Mouse (Mus musculus) lung, embryonic 15.5 days (tissue): Measurements from ENCODE around the gene Shld2. TPM values are rescaled to one million over a fixed set of nuclear protein-coding genes. Genes with fewer than 3 reads are reported as not detected.

ENCODE experiments used
- ATAC-seq: fragments of 200-750 bp; cut with Nextera tagmentation; 2 replicates; pipeline ENCODE4 v1.8.0; 2017; ENCODE audit warnings: moderate number of reproducible peaks, borderline replicate concordance; ENCODE audit not compliant: low FRiP score, low TSS enrichment; ENCODE audit errors: extremely low read depth
- H3K27ac ChIP-seq: fragments of 300-500 bp; sonication (generic); 2 replicates; pipeline ENCODE4 v1.5.1; 2015; ENCODE audit warnings: moderate library complexity, mild to moderate bottlenecking, inconsistent platforms
- H3K27me3 ChIP-seq: fragments of 300-500 bp; sonication (generic); 2 replicates; pipeline ENCODE4 v1.6.1; 2015; ENCODE audit warnings: inconsistent platforms
- H3K36me3 ChIP-seq: fragments of 300-500 bp; sonication (generic); 2 replicates; pipeline ENCODE4 v1.6.1; 2015; ENCODE audit warnings: inconsistent platforms
- H3K4me1 ChIP-seq: fragments of 300-500 bp; sonication (generic); 2 replicates; pipeline ENCODE4 v1.6.1; 2015; ENCODE audit warnings: inconsistent platforms
- H3K4me2 ChIP-seq: fragments of 300-500 bp; sonication (generic); 2 replicates; pipeline ENCODE4 v1.6.1; 2015; ENCODE audit warnings: inconsistent platforms, mild to moderate bottlenecking, moderate library complexity
- H3K4me3 ChIP-seq: fragments of 300-500 bp; sonication (generic); 2 replicates; pipeline ENCODE4 v1.5.1; 2015; ENCODE audit warnings: mild to moderate bottlenecking, inconsistent platforms
- H3K9ac ChIP-seq: fragments of 300-500 bp; sonication (generic); 2 replicates; pipeline ENCODE4 v1.6.1; 2015; ENCODE audit warnings: inconsistent platforms
- H3K9me3 ChIP-seq: fragments of 300-500 bp; sonication (generic); 2 replicates; pipeline ENCODE4 v1.6.1; 2016; ENCODE audit warnings: inconsistent platforms
- WGBS: fragments of 180-500 bp; shearing (Covaris S2); methylation state at CpG from one replicate; pipeline ENCODE4 v1.1.7; 2015; 5-methylcytosine and 5-hydroxymethylcytosine counted together
- polyA plus RNA-seq: library from polyadenylated mRNA; unstranded; fragments of >200 nt; fragmentation: Nextera tagmentation; extraction: Ambion mirVana; gene quantifications from 2 replicates; pipeline ENCODE4 v1.2.1, GENCODE M21; 2015

Shld2 gene
- polyA plus RNA-seq, 1 experiment from 2014 or later = 12.6 TPM

DNA sequence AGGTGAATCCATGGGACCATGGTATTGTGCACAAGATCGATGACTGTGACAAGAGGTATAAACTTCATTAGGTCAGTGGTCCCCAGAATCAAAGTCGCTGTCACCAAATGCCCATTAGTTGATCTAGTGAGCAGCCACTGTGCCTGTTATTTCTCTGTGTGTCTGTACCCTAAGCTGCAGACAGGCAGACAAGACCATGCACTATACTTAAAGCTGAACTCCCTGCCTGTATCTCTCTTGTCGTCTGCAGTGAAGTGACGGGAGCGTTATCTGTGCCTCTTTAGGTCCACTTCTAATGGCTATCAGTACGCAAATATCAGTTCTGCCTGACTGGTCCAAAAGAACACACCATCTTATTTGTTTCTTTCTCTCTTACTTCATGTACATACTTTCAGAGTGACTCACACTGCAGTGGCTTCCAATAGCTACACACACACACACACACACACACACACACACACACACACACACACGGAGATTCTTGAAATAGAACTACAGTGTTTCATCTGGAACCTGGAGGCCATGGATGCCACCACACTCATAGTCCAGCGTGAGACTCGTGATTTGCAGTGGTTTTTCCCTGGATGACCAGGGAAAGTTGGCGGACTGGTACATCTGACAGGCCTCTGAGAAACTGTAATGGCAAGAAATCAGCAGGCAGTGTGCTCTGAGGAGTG, 81.3 kb downstream of the Shld2 start:
- no peak overlapping the region for H3K9ac ChIP-seq
- WGBS = 67% methylated on average over 10 of the region's 10 CpGs
- no peak overlapping the region for H3K4me3 ChIP-seq
- H3K4me1 ChIP-seq = no peaks in the 10 kb centered on the region
- H3K27me3 ChIP-seq = no peaks in the 10 kb centered on the region
- ATAC-seq = no peak
- H3K4me2 ChIP-seq = no peak overlapping the region
- H3K27ac ChIP-seq = no peak overlapping the region
- no peaks in the 10 kb centered on the region for H3K9me3 ChIP-seq
- H3K36me3 ChIP-seq = no peaks in the 10 kb centered on the region

- no peak overlapping the region for H3K9ac ChIP-seq
- no peak overlapping the region for H3K27ac ChIP-seq
- no peak for ATAC-seq
- no peaks in the 10 kb centered on the region for H3K36me3 ChIP-seq
- no peaks in the 10 kb centered on the region for H3K9me3 ChIP-seq
- WGBS = 79% methylated on average over 12 of the region's 12 CpGs
- H3K4me2 ChIP-seq = no peak overlapping the region
- H3K4me3 ChIP-seq = no peak overlapping the region
- no peaks in the 10 kb centered on the region for H3K4me1 ChIP-seq
- no peaks in the 10 kb centered on the region for H3K27me3 ChIP-seq
These were observed 82.3 kb downstream of the Shld2 start for GRCm38 (mm10) chr14:34227981-34228380.

- no peaks in the 10 kb centered on the region; the same call in none of the 2 replicates for H3K27me3 ChIP-seq
- ATAC-seq = no peak
- H3K4me1 ChIP-seq = no peaks in the 10 kb centered on the region
- no peak overlapping the region for H3K4me2 ChIP-seq
- H3K27ac ChIP-seq = no peak overlapping the region
- no peak overlapping the region for H3K9ac ChIP-seq
- no peaks in the 10 kb centered on the region for H3K9me3 ChIP-seq
- WGBS = 80% methylated on average over 4 of the region's 4 CpGs
- no peak overlapping the region for H3K4me3 ChIP-seq
- no peaks in the 10 kb centered on the region for H3K36me3 ChIP-seq
These were observed 83.7 kb downstream of the Shld2 start for GRCm38 (mm10) chr14:34226566-34226965.

DNA sequence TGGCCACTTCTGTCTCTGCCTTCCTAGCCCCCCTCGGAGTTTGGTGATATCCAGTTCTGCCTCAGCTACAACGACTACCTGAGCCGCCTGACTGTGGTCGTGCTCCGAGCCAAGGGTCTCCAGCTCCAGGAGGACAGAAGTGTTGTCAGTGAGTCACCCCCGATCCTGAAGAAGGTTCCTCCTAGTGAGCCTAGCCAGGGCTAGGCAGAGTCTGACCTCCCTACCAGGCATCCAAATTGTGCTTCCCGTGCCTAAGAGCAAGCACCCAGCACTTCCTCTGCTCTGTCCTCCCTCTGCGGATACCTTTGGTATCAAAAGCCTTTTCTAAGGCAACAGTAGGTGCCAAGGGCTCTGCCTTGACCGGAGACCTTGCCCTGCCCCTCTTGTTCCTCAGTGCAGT, 84.3 kb downstream of the Shld2 start:
- Histone ChIP-seq H3K4me2 (no peak overlapping the region), H3K9me3 (no peaks in the 10 kb centered on the region), H3K9ac (no peak overlapping the region), H3K4me3 (no peak overlapping the region), H3K36me3 (no peaks in the 10 kb centered on the region), H3K4me1 (no peaks in the 10 kb centered on the region), H3K27me3 (peaks cover 3% of the 10 kb centered on the region), H3K27ac (no peak overlapping the region)
- ATAC-seq = no peak
- 80% methylated on average over 9 of the region's 9 CpGs for WGBS

DNA sequence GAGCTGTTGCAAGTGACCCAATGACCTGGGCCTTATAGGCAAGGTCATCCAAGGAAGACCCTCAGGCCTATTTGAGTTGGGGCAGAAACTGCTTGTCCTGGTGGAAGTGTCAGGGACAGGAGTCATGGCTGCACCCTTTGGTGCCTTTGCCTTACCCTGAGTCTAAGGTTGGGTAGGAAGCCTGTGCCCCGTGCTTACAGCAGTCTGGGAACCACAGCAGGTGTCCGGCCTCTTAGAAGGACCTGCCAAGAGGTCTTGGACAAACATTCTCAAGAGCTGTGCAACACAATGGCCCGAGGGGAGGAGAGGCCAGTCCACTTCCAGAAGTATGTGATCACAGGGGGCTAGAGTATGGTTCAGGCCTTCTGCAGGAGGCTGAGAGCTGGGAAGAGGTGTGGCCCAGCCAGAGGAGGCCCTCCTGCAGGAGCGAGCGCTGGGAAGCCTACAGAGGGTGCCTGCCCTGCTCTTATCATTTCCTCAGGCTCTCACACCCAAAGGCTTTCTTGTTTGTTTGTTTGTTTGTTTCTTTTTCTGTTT, 86.9 kb downstream of the Shld2 start:
- Histone ChIP-seq H3K36me3 (no peaks in the 10 kb centered on the region), H3K4me3 (no peak overlapping the region), H3K9me3 (no peaks in the 10 kb centered on the region), H3K27ac (no peak overlapping the region), H3K27me3 (peaks cover 28% of the 10 kb centered on the region), H3K4me1 (peaks cover 6% of the 10 kb centered on the region; the same call in 1 of the 2 replicates), H3K9ac (no peak overlapping the region), H3K4me2 (no peak overlapping the region)
- ATAC-seq = peak; percentile 69
- WGBS = 34% methylated on average over 5 of the region's 5 CpGs

- ATAC-seq = no peak
- no peaks in the 10 kb centered on the region for H3K9me3 ChIP-seq
- H3K27me3 ChIP-seq = peaks cover 36% of the 10 kb centered on the region
- H3K9ac ChIP-seq = no peak overlapping the region
- H3K4me1 ChIP-seq = peaks cover 8% of the 10 kb centered on the region; the same call in 1 of the 2 replicates
- H3K4me3 ChIP-seq = no peak overlapping the region
- H3K27ac ChIP-seq = no peak overlapping the region
- H3K36me3 ChIP-seq = no peaks in the 10 kb centered on the region
- 61% methylated on average over 5 of the region's 5 CpGs for WGBS
- no peak overlapping the region for H3K4me2 ChIP-seq
These were observed 88.7 kb downstream of the Shld2 start for GRCm38 (mm10) chr14:34221416-34222077.

GRCm38 (mm10) chr14:34220426-34220825, 89.9 kb downstream of the Shld2 start:
- H3K4me1 ChIP-seq = peaks cover 15% of the 10 kb centered on the region
- no peak overlapping the region for H3K27ac ChIP-seq
- WGBS = 68% methylated on average over 5 of the region's 5 CpGs
- H3K4me3 ChIP-seq = peak overlapping the region; percentile 27; the same call in 1 of the 2 replicates
- peaks cover 36% of the 10 kb centered on the region for H3K27me3 ChIP-seq
- H3K9ac ChIP-seq = no peak overlapping the region
- no peaks in the 10 kb centered on the region for H3K36me3 ChIP-seq
- H3K4me2 ChIP-seq = no peak overlapping the region; the same call in 1 of the 2 replicates
- H3K9me3 ChIP-seq = no peaks in the 10 kb centered on the region
- no peak for ATAC-seq

DNA sequence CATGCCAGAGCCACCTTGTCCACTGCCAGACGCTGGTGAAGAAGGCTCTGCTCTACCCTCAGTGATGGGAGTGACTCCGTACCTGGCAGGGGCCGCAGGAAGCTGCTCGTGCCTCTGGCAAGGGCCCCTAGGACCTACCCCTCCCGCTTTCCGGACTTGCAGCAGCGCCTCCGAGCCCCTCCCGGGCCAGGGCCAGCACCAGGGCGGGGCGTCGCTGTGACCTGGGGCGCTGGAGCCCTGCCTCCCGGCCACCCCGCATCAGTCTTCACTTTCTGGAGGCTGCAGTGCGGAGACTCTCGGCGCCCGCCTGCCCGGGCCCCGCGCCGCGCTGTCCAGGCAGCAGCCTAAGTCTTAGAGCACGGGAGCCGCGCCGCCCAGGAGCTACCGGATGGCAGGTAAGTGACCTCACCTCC, 90.5 kb downstream of the Shld2 start:
- no peak for ATAC-seq

DNA sequence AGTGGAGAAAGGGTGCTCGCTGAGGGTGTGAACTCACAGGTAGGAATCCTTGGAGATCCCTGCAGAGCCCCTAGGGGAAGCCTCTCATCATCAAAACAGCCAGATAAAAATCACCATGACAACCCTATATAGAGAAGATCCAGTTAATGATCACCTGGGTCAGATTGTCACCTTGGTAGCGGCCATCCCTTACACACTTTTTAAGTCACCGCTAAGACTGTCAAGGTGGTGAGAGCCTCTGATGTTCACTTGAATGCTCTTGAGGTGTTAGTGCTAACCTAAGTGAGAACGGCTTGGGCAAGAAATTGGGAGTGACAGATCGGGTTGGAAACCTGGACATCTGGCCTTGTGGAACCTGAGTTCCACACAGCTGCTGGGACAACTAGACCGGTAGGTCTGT, 91.0 kb downstream of the Shld2 start, which contains the start of gene Syt15:
Syt15 (plus strand) TSS at position 301 of the 400 bp plus-strand sequence.
- 52% methylated on average over 6 of the region's 6 CpGs for WGBS

More for the DNA sequence above, 90.5 kb downstream of the Shld2 start:
- H3K27me3 ChIP-seq = peaks cover 36% of the 10 kb centered on the region
- 2% methylated on average over 29 of the region's 29 CpGs for WGBS
- H3K9ac ChIP-seq = no peak overlapping the region
- H3K36me3 ChIP-seq = no peaks in the 10 kb centered on the region
- no peak overlapping the region for H3K27ac ChIP-seq
- H3K4me3 ChIP-seq = peak overlapping the region; percentile 27
- H3K4me1 ChIP-seq = peaks cover 17% of the 10 kb centered on the region
- no peaks in the 10 kb centered on the region for H3K9me3 ChIP-seq
- peak overlapping the region; percentile 63 for H3K4me2 ChIP-seq

GRCm38 (mm10) chr14:34215451-34216127, 94.7 kb downstream of the Shld2 start:
- peaks cover 29% of the 10 kb centered on the region for H3K27me3 ChIP-seq
- 47% methylated on average over 6 of the region's 6 CpGs for WGBS
- H3K36me3 ChIP-seq = no peaks in the 10 kb centered on the region
- H3K9me3 ChIP-seq = no peaks in the 10 kb centered on the region
- peak overlapping the region; percentile 50 for H3K27ac ChIP-seq
- H3K4me3 ChIP-seq = no peak overlapping the region
- peaks cover 17% of the 10 kb centered on the region for H3K4me1 ChIP-seq
- H3K9ac ChIP-seq = no peak overlapping the region
- peak; percentile 72; the same call in 1 of the 2 replicates for ATAC-seq
- no peak overlapping the region for H3K4me2 ChIP-seq

More for the DNA sequence above, 91.0 kb downstream of the Shld2 start, which contains the start of gene Syt15:
- H3K9ac ChIP-seq = no peak within 1 kb of the TSS
- H3K4me3 ChIP-seq = peak within 1 kb of the TSS; percentile 27
- H3K4me1 ChIP-seq = peaks cover 17% of the 10 kb centered on the region
- ATAC-seq = no peak; the same call in 1 of the 2 replicates
- H3K27me3 ChIP-seq = peaks cover 36% of the 10 kb centered on the region
- no peak within 1 kb of the TSS for H3K27ac ChIP-seq
- peak within 1 kb of the TSS; percentile 63 for H3K4me2 ChIP-seq
- H3K9me3 ChIP-seq = no peaks in the 10 kb centered on the region
- H3K36me3 ChIP-seq = no peaks in the 10 kb centered on the region

GRCm38 (mm10) chr14:34209942-34210341, 100.4 kb downstream of the Shld2 start:
- Histone ChIP-seq H3K36me3 (no peaks in the 10 kb centered on the region), H3K9me3 (no peaks in the 10 kb centered on the region), H3K4me3 (no peak overlapping the region), H3K4me2 (no peak overlapping the region), H3K9ac (no peak overlapping the region), H3K27me3 (no peaks in the 10 kb centered on the region), H3K4me1 (no peaks in the 10 kb centered on the region), H3K27ac (no peak overlapping the region)
- ATAC-seq = no peak
- 84% methylated on average over 4 of the region's 4 CpGs for WGBS
